Mouse (Mus musculus) brain, embryonic 14.5 days (tissue): ENCODE measurements at regions not wholly inside any gene's neighbourhood (a gene's known extent, or its start where the extent isn't known, plus 50 kb on each side); places are given as distances from the start of the nearest gene placed in this dataset.

ENCODE experiments used
- CTCF ChIP-seq: fragments of 200-500 bp; IDR thresholded peaks from 2 replicates; pipeline ENCODE4 v1.5.1; 2012; ENCODE audit warnings: inconsistent platforms, mild to moderate bottlenecking, moderate library complexity, borderline replicate concordance; ENCODE audit not compliant: insufficient read depth, insufficient read length; ENCODE audit errors: extremely low read depth
- POLR2A ChIP-seq: fragments of 200-500 bp; IDR thresholded peaks from 2 replicates; pipeline ENCODE4 v1.6.1; 2012; ENCODE audit warnings: mild to moderate bottlenecking, inconsistent platforms, borderline replicate concordance; ENCODE audit not compliant: poor library complexity, insufficient read depth, insufficient read length, severe bottlenecking; ENCODE audit errors: extremely low read depth

- no peak for TF ChIP-seq CTCF
- TF ChIP-seq POLR2A, result no peak
These were observed 111.8 kb upstream of the Pmepa1 start for GRCm38 (mm10) chr2:173388140-173388539.
